ENCODE assay signal across 7 mouse cellular contexts in genomic region chr5:20676193-20676871, GRCm38 (mm10).
DNase-seq lines count a peak whose midpoint lies in the region; ATAC-seq and TF ChIP-seq lines count a peak whose summit lies in the region.

No protein-coding gene starts in this region.

- DNase-seq in lung, embryonic 14.5 days = peak; percentile 31
- DNase-seq in lung, postnatal 36 days = no peak
- peak; percentile 65 for DNase-seq in embryo, embryonic 10.5 days (ENCODE audit: low spot score)
- DNase-seq in hindbrain, postnatal 0 days (ENCODE audit: low spot score) = peak; percentile 64
- no peak for DNase-seq in heart, adult 8-10 months (ENCODE audit: low spot score)
- no peak for DNase-seq in cerebellum, adult 11-12 months

- H3K4me2 ChIP-seq in lung, embryonic 14.5 days = no peak overlapping the region
- H3K4me2 ChIP-seq in hindbrain, postnatal 0 days (ENCODE audit: low read depth, low read length) = no peak overlapping the region
- H3K4me2 ChIP-seq in stomach, embryonic 14.5 days (replicated peaks; ENCODE audit: low read depth, low read length) = no peak overlapping the region

- 28% methylated on average over 7 of the region's 7 CpGs for WGBS in lung, embryonic 14.5 days
- 9% methylated on average over 7 of the region's 7 CpGs for WGBS in hindbrain, postnatal 0 days
- WGBS in stomach, embryonic 14.5 days = 15% methylated on average over 7 of the region's 7 CpGs

- H3K9me3 ChIP-seq in lung, embryonic 14.5 days (ENCODE audit: low read depth, low read length) = no peaks in the 10 kb centered on the region
- H3K9me3 ChIP-seq in hindbrain, postnatal 0 days (ENCODE audit: low read length) = no peaks in the 10 kb centered on the region
- no peaks in the 10 kb centered on the region for H3K9me3 ChIP-seq in stomach, embryonic 14.5 days (ENCODE audit: control insufficient read depth, low read depth, low read length)

- no peak overlapping the region for H3K27ac ChIP-seq in lung, embryonic 14.5 days (ENCODE audit: low read depth)
- peak overlapping the region; percentile 59; the same call in 1 of the 2 replicates for H3K27ac ChIP-seq in hindbrain, postnatal 0 days
- no peak overlapping the region; the same call in 1 of the 2 replicates for H3K27ac ChIP-seq in stomach, embryonic 14.5 days (ENCODE audit: low read length)

- H3K4me3 ChIP-seq in lung, embryonic 14.5 days (ENCODE audit: low read depth, low read length) = no peak overlapping the region
- no peak overlapping the region for H3K4me3 ChIP-seq in hindbrain, postnatal 0 days (ENCODE audit: low read length)
- H3K4me3 ChIP-seq in stomach, embryonic 14.5 days (ENCODE audit: low read depth, low read length) = no peak overlapping the region

- H3K4me1 ChIP-seq in lung, embryonic 14.5 days (ENCODE audit: insufficient read depth) = no peaks in the 10 kb centered on the region
- no peaks in the 10 kb centered on the region for H3K4me1 ChIP-seq in hindbrain, postnatal 0 days (ENCODE audit: insufficient read depth, low read length)
- 0 out of 2 replicates have a peak, but pooled peaks cover 4% of the 10 kb centered on the region for H3K4me1 ChIP-seq in stomach, embryonic 14.5 days (ENCODE audit: control insufficient read depth, insufficient read depth, low read length)

- ATAC-seq in lung, embryonic 14.5 days (ENCODE audit: insufficient read depth) = peak; percentile 49; the same call in 1 of the 2 replicates
- ATAC-seq in hindbrain, postnatal 0 days = peak; percentile 77
- peak; percentile 59; the same call in 1 of the 2 replicates for ATAC-seq in stomach, embryonic 14.5 days (ENCODE audit: insufficient number of reproducible peaks, insufficient read depth, low FRiP score, low read depth)

- no peaks in the 10 kb centered on the region for H3K27me3 ChIP-seq in lung, embryonic 14.5 days (ENCODE audit: insufficient read depth, low read length)
- no peaks in the 10 kb centered on the region for H3K27me3 ChIP-seq in hindbrain, postnatal 0 days (ENCODE audit: insufficient read depth, low read length)
- H3K27me3 ChIP-seq in stomach, embryonic 14.5 days (ENCODE audit: control insufficient read depth, insufficient read depth, low read length) = no peaks in the 10 kb centered on the region

- no peak for TF ChIP-seq CTCF in lung, embryonic 14.5 days (IDR thresholded peaks at IDR 0.05; ENCODE audit: low read depth)
- no peak for TF ChIP-seq CTCF in hindbrain, postnatal 0 days (IDR thresholded peaks at IDR 0.05; ENCODE audit: low read depth)

- H3K9ac ChIP-seq in lung, embryonic 14.5 days = no peak overlapping the region
- H3K9ac ChIP-seq in hindbrain, postnatal 0 days (replicated peaks; ENCODE audit: low read length) = no peak overlapping the region
- no peak overlapping the region for H3K9ac ChIP-seq in stomach, embryonic 14.5 days (replicated peaks; ENCODE audit: low read depth, low read length)

- H3K36me3 ChIP-seq in lung, embryonic 14.5 days (ENCODE audit: insufficient read depth) = no peaks in the 10 kb centered on the region
- no peaks in the 10 kb centered on the region for H3K36me3 ChIP-seq in hindbrain, postnatal 0 days (ENCODE audit: insufficient read depth, low read length)
- H3K36me3 ChIP-seq in stomach, embryonic 14.5 days (ENCODE audit: control insufficient read depth, insufficient read depth, low read length) = no peaks in the 10 kb centered on the region

Comparison
In these comparisons a context has a peak if more than half of its experiments do, and no peak if none do; other contexts are left out.
1. DNase-seq: peak in lung, embryonic 14.5 days (single experiment), embryo, embryonic 10.5 days (single experiment) and hindbrain, postnatal 0 days (single experiment); none in lung, postnatal 36 days (single experiment), heart, adult 8-10 months (single experiment) and cerebellum, adult 11-12 months (single experiment).
2. Peak in every context shown above with its lines, with median percentiles within 50 percentile points of each other: ATAC-seq.